Mouse (Mus musculus): Measurements from ENCODE around the gene Crtc1.
A peak's percentile ranks its signal among the peaks of the same experiment; 100 is the strongest.

Crtc1 gene

DNA sequence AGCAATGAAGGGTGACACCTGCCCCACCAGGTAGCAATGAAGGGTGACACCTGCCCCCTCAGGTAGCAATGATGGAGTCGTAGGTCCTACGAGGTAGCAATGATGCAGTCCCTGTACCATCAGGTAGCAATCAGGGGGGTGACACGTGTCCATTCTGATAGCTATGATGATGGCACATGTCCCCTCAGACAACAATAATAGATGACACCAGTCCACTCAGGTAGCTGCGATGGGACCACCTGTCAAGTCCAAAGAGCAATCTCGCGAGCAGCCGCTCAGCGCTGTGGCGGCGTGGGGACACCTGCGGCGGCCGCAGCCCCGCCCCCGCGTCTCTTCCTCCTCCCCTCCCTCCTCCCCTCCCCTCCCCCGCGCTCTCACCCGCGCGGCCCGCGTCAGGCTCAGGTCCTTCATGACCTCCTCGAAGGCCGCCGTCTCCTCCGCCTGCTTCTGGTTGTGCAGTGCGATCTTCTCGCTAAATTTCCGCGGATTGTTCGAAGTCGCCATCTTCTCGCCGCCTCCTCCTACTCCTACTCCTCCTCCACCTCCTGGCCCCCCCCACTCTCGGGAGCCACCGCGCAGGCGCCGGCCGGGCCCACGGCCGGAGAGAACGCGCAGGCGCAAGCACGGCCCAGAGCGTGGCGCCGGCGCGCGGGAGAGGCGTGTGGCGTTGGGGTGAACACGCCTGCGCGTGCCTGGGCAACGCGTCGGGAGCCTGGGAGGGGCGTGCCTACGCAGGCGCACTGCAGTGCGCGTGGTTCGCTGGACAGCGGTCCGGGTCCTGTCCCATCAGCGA lies at the start of gene Crtc1:
Gene Crtc1, minus strand, starts transcription at position 525 of the 793 bp plus-strand sequence.
- peak; percentile 95 for ATAC-seq (ENCODE audit: low TSS enrichment)

DNA sequence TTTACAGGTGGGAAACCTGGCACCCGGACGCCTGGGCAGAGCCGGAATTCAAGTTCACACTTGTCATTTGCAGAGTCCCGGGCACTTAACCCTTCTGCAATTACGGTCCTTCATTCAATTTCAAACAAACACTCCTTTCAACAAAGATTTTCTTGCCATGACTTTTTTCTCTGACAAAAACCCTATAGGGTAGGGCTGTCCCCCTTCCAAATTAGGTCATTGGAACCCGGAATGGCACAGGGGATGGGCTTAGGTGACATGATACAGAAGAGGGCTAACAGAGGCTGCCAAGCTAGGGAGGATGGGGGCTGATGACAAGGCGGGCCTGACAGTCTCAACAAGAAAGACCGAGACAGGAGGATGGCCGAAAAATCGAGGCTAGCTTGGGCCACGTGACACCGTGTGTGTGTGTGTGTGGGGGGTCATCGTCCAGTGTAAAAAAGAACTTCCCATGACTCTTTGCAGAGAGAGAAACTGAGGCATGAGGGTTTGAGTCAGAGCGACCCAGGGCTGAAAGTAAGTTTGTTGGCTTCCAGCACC lies 49.6 kb upstream of the Crtc1 start:
- ATAC-seq (ENCODE audit: low TSS enrichment), result no peak

GRCm38 (mm10) chr8:70487993-70488796 lies 48.8 kb upstream of the Crtc1 start:
- no peak for ATAC-seq (ENCODE audit: low TSS enrichment)

DNA sequence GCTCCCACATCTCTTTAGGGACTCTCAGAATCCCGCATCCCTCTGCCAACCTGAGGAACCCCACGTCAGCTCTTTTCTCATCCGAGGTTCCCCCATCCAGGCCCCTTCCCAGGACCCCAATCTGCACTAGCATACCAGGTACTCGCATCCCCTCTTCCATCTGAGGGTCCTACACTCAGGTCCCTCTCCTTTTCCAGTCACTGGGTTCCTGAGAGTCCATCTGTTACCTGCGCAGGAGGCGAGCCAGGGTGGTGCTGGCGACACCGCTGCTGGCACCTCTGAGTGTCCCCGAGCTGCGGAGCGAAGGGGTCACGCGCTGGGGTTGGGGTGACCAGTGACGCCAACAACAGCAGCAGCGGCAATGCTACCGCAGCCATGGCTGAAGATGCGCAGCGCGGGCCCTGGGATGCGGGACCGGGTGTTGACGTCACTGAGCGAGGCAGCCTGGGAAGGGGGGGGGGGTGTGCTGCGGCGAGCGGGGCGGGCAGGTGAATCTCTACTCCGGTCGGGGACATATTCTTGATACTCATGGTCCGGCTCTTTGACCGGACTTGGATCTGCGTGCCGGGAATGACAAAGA lies 47.7 kb upstream of the Crtc1 start, which contains the start of gene Tmem59l:
Gene Tmem59l, minus strand, starts transcription at position 418 of the 580 bp plus-strand sequence.
- ATAC-seq (ENCODE audit: low TSS enrichment), result peak; percentile 70; the same call in 1 of the 2 replicates

DNA sequence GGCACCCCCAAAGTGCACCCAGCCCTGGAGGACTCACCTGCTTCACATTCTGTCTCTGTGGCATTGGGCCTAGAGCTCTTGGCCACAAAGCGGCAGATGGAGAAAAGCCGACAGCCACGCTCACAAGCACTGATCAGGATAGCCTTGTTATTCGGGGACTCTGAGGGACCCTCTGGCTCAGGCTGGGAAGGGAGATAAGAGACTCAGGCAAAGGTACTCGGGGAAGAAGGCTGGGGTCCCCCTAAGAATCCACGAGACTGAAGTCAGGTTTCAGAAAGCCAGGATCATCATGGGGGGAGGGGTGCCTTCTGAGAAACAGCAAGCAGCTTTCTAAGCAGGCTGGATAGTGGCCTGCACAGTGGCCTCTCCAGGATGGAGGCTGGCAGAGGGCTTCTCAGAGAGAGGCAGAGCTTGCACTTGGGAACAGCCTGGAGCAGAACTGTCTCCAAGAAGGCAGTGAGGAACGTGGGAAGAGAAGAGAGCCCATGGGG lies 46.9 kb upstream of the Crtc1 start:
- peak; percentile 29; the same call in 1 of the 2 replicates for ATAC-seq (ENCODE audit: low TSS enrichment)

GRCm38 (mm10) chr8:70482943-70483342 lies 43.6 kb upstream of the Crtc1 start:
- ATAC-seq (ENCODE audit: low TSS enrichment), result no peak

GRCm38 (mm10) chr8:70481908-70482307 lies 42.5 kb upstream of the Crtc1 start:
- peak; percentile 77 for ATAC-seq (ENCODE audit: low TSS enrichment)

- no peak for ATAC-seq (ENCODE audit: low TSS enrichment)
Observed at GRCm38 (mm10) chr8:70477269-70477982, 38.0 kb upstream of the Crtc1 start.

- ATAC-seq (ENCODE audit: low TSS enrichment), result peak; percentile 79
Observed at GRCm38 (mm10) chr8:70476333-70477268, 37.2 kb upstream of the Crtc1 start, which contains the start of gene Klhl26. Gene Klhl26 (minus strand): TSS chr8:70476968.

DNA sequence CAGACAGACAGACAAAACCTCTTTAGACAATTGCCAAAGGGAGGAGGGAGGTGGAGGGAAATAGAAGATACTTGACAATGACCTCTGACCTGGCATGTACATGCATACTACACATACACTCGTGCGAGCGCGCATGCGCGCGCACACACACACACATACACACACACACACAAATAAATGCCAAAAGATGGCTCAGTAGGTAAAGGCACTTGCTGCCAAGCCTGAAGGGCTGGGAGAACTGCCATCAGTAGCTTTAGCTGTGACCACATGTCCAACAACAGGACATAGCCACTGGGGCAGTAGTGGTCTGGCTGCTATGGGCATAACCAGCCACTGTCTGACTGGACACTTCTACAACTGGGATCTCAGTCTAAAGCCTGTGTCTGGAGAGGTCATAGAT lies 32.5 kb upstream of the Crtc1 start:
- ATAC-seq (ENCODE audit: low TSS enrichment), result no peak

GRCm38 (mm10) chr8:70469938-70470337 lies 30.6 kb upstream of the Crtc1 start:
- peak; percentile 51; the same call in 1 of the 2 replicates for ATAC-seq (ENCODE audit: low TSS enrichment)

- ATAC-seq (ENCODE audit: low TSS enrichment), result peak; percentile 62
Observed at GRCm38 (mm10) chr8:70469295-70469916, 30.0 kb upstream of the Crtc1 start.

DNA sequence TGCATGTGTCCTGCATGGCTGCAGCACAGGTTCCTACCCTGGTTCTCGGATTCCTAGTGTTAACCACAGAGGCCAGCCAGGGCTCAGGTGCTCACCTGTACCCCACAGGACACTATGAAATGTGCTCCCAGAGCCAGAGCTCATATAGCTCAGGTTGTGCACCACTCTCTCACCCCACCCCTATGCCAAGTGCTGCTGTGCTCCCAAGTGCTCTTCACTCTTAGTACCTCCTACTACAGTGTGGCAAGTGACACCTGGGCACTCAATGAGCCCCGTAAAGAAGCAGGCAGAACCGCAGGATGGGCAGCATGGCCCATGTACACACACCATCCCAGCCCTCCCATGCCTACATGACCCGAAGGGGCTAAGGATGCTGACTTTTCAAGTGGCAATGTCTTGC lies 29.4 kb upstream of the Crtc1 start:
- no peak for ATAC-seq (ENCODE audit: low TSS enrichment)

GRCm38 (mm10) chr8:70467907-70468306 lies 28.5 kb upstream of the Crtc1 start:
- ATAC-seq (ENCODE audit: low TSS enrichment), result no peak

DNA sequence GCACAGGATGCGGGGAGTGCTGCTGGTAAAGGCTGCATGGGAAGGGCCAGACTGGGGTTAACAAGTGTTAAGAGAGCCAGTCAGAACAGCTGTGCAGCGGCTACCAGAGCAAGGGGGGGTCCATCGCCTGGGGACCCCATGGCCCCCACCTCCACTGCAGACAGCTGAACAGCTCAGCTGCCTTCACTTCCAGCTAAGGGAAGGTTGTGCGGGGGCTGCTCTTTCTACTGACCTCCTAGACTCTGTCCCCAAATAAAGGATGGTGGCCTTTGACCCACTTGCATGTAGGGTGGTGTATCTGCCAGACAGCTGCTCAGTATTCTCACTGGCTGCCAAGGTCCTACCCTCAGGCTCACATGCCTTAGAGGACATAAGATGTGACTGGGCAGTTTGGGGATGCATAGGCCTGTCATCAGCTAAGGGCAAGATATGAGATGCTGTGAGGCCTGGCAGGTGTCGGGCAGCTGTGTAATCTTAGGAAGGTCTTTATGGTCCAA lies 27.9 kb upstream of the Crtc1 start:
- no peak for ATAC-seq (ENCODE audit: low TSS enrichment)

DNA sequence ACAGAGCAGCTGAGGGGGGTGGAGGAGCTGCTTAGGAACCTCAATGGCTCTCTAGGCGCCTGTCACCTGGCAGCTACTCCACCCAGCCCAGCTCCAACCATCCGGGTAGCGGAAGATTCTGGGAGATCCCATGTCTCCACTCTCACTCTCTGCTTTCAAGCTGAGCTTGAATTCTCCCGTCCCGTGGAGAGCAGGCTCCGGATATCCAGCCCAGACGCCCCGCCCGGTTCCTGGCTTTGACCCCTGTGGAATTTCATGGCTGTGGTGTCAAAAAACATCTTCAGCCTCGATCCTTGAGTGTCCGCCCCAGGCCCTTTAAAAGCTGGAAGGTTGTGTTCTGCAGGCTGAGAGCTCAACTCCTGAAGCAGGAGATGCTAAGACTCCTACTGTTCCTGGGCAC lies 27.4 kb upstream of the Crtc1 start:
- no peak for ATAC-seq (ENCODE audit: low TSS enrichment)

DNA sequence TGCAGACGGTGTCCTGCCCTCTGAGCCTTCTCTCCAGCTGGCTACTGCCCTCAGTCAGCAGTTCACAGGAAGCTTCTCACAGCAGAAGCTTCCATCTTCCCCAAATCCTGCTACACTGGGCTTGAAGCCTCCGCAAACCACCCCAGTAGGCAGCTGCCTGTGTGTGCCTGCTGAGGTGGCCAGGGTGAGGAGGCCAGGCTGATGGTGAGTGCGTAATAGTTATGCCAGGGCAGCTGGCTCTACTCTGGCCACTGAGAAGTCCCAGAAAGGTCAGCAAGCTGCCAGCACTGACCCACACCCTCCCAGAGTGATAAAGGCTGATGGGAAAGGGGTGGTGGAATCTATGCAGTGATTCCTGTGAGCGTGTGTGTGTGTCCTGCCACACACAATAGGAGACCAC lies 26.9 kb upstream of the Crtc1 start:
- ATAC-seq (ENCODE audit: low TSS enrichment), result no peak

DNA sequence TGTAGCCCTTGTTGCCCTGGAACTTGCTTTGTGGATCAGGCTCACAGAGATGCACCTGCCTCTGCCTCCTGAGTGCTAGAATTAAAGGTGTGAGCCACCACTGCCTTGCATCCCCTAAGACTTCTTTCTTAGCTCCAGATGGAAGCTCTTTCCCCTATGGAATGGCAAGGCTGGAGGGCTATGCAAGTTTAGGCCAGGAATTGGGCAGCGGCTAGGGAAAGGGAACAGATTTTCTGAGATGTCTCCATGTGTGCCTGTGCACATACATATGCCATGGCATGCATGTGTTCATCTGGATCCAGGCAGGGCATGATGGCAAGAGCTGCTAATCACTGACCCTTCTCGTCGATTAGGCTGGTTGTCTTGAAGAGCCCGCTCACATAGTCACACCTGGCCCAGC lies 26.3 kb upstream of the Crtc1 start:
- ATAC-seq (ENCODE audit: low TSS enrichment), result no peak

- no peak for ATAC-seq (ENCODE audit: low TSS enrichment)
Observed at GRCm38 (mm10) chr8:70464162-70464561, 24.8 kb upstream of the Crtc1 start.
